Mouse (Mus musculus) limb, embryonic 14.5 days (tissue): ENCODE data around the gene Enah. TPM values are rescaled to one million over a fixed set of nuclear protein-coding genes. Genes with fewer than 3 reads are reported as not detected.

ENCODE experiments used
- ATAC-seq: fragments of 200-750 bp; cut with Nextera tagmentation; 2 replicates; pipeline ENCODE4 v1.8.0; 2017; ENCODE audit warnings: low read depth, moderate number of reproducible peaks, moderate TSS enrichment; ENCODE audit not compliant: low FRiP score
- DNase-seq: peaks from one replicate; pipeline ENCODE4 v3.0.0-alpha.2; 2015; ENCODE audit warnings: low spot score
- H3K27ac ChIP-seq: fragments of 300-500 bp; sonication (generic); replicated peaks from 2 replicates; pipeline ENCODE4 v1.5.1; 2014; ENCODE audit warnings: low read depth, mild to moderate bottlenecking, low read length, moderate library complexity, mixed read lengths
- H3K27me3 ChIP-seq: fragments of 300-500 bp; sonication (generic); 2 replicates; pipeline ENCODE4 v1.6.1; 2014; ENCODE audit warnings: low read length, mixed read lengths; ENCODE audit not compliant: control insufficient read depth, insufficient read depth
- H3K36me3 ChIP-seq: fragments of 300-500 bp; sonication (generic); 2 replicates; pipeline ENCODE4 v1.6.1; 2014; ENCODE audit warnings: mild to moderate bottlenecking, low read length, moderate library complexity, mixed read lengths; ENCODE audit not compliant: control insufficient read depth, insufficient read depth
- H3K4me1 ChIP-seq: fragments of 300-500 bp; sonication (generic); 2 replicates; pipeline ENCODE4 v1.6.1; 2014; ENCODE audit warnings: antibody characterized with exemption, low read length, mixed read lengths; ENCODE audit not compliant: control insufficient read depth, insufficient read depth
- H3K4me2 ChIP-seq: fragments of 300-500 bp; sonication (generic); replicated peaks from 2 replicates; pipeline ENCODE4 v1.6.1; 2014; ENCODE audit warnings: low read depth, mild to moderate bottlenecking, low read length, moderate library complexity; ENCODE audit not compliant: severe bottlenecking
- H3K4me3 ChIP-seq: fragments of 300-500 bp; sonication (generic); replicated peaks from 2 replicates; pipeline ENCODE4 v1.5.1; 2014; ENCODE audit warnings: low read length
- H3K9ac ChIP-seq: fragments of 300-500 bp; sonication (generic); 2 replicates; pipeline ENCODE4 v1.6.1; 2014; ENCODE audit warnings: mild to moderate bottlenecking, low read depth, low read length, moderate library complexity; ENCODE audit not compliant: severe bottlenecking
- H3K9me3 ChIP-seq: fragments of 300-500 bp; sonication (generic); 2 replicates; pipeline ENCODE4 v1.6.1; 2016; ENCODE audit warnings: low read length; ENCODE audit not compliant: control insufficient read depth
- POLR2A ChIP-seq: fragments of 200-500 bp; IDR thresholded peaks from 2 replicates; pipeline ENCODE4 v1.8.0; 2012; ENCODE audit warnings: inconsistent platforms, mild to moderate bottlenecking, moderate library complexity, borderline replicate concordance; ENCODE audit not compliant: insufficient read depth, insufficient read length; ENCODE audit errors: extremely low read depth
- WGBS: fragments of 180-500 bp; shearing (Covaris S2); extraction: QIAGEN DNeasy Blood & Tissue Kit; methylation state at CpG from one replicate; pipeline ENCODE4 v1.1.7; 2014; 5-methylcytosine and 5-hydroxymethylcytosine counted together
- polyA plus RNA-seq, 2 experiments: library from polyadenylated mRNA; depleted of rRNA in 1 of 2; stranded (reverse) in 1 of 2; unstranded in 1 of 2; fragments of >200 nt; fragmentation: Nextera tagmentation in 1 of 2; extraction: Ambion mirVana in 1 of 2; gene quantifications; 2 replicates each; pipeline versions ENCODE4 v1.2.1 to v1.2.3; 2012 to 2014

Gene Enah
- polyA plus RNA-seq, 2 experiments = 29.3 to 89.2 TPM

- Histone ChIP-seq H3K36me3 (no peaks in the 10 kb centered on the region), H3K9ac (no peak overlapping the region), H3K9me3 (no peaks in the 10 kb centered on the region), H3K27ac (no peak overlapping the region), H3K4me3 (no peak overlapping the region), H3K4me1 (peaks cover 6% of the 10 kb centered on the region), H3K4me2 (no peak overlapping the region), H3K27me3 (no peaks in the 10 kb centered on the region)
- 68% methylated on average over 7 of the region's 7 CpGs for WGBS
- ATAC-seq = peak; percentile 43; the same call in 1 of the 2 replicates
- TF ChIP-seq POLR2A = no peak
- DNase-seq = peak; percentile 20
These were observed 32.6 kb upstream of the Enah start for GRCm38 (mm10) chr1:182052385-182052784.

- DNase-seq (no peak), ATAC-seq (no peak)
- no peak for TF ChIP-seq POLR2A
- no peak overlapping the region for H3K9ac ChIP-seq
- H3K9me3 ChIP-seq = no peaks in the 10 kb centered on the region
- no peak overlapping the region for H3K4me3 ChIP-seq
- H3K4me2 ChIP-seq = no peak overlapping the region
- no peaks in the 10 kb centered on the region for H3K27me3 ChIP-seq
- peaks cover 6% of the 10 kb centered on the region for H3K4me1 ChIP-seq
- no peaks in the 10 kb centered on the region for H3K36me3 ChIP-seq
- 52% methylated on average over 7 of the region's 7 CpGs for WGBS
- H3K27ac ChIP-seq = no peak overlapping the region
These were observed 30.0 kb upstream of the Enah start for GRCm38 (mm10) chr1:182049813-182050212.

- DNase-seq = no peak
- ATAC-seq = no peak
- Histone ChIP-seq H3K9me3 (no peaks in the 10 kb centered on the region), H3K27ac (no peak overlapping the region), H3K36me3 (no peaks in the 10 kb centered on the region), H3K9ac (no peak overlapping the region), H3K4me3 (no peak overlapping the region), H3K4me2 (no peak overlapping the region), H3K27me3 (no peaks in the 10 kb centered on the region), H3K4me1 (peaks cover 4% of the 10 kb centered on the region)
- no peak for TF ChIP-seq POLR2A
- WGBS = 71% methylated on average over 4 of the region's 4 CpGs
These were observed 28.3 kb upstream of the Enah start for GRCm38 (mm10) chr1:182048101-182048500.

GRCm38 (mm10) chr1:182047016-182047690 is 27.4 kb upstream of the Enah start:
- TF ChIP-seq POLR2A = no peak
- H3K4me2 ChIP-seq = no peak overlapping the region
- H3K9me3 ChIP-seq = no peaks in the 10 kb centered on the region
- no peak overlapping the region for H3K4me3 ChIP-seq
- H3K27me3 ChIP-seq = no peaks in the 10 kb centered on the region
- no peaks in the 10 kb centered on the region for H3K4me1 ChIP-seq
- no peak overlapping the region for H3K27ac ChIP-seq
- DNase-seq (no peak), ATAC-seq (no peak)
- H3K9ac ChIP-seq = no peak overlapping the region
- WGBS = 91% methylated on average over 3 of the region's 3 CpGs
- no peaks in the 10 kb centered on the region for H3K36me3 ChIP-seq

- WGBS = 89% methylated on average over 4 of the region's 4 CpGs
- DNase-seq (no peak), ATAC-seq (no peak)
- Histone ChIP-seq H3K36me3 (no peaks in the 10 kb centered on the region), H3K27me3 (no peaks in the 10 kb centered on the region), H3K9ac (no peak overlapping the region), H3K4me2 (no peak overlapping the region), H3K27ac (no peak overlapping the region), H3K4me3 (no peak overlapping the region), H3K4me1 (no peaks in the 10 kb centered on the region), H3K9me3 (no peaks in the 10 kb centered on the region)
- TF ChIP-seq POLR2A = no peak
These were observed 25.4 kb upstream of the Enah start for GRCm38 (mm10) chr1:182045208-182045607.
